Mouse (Mus musculus) lung, adult 2 months (tissue): ENCODE measurements around the gene Bysl.

Source experiments
- CTCF ChIP-seq: fragments of 200-500 bp; IDR thresholded peaks from 2 replicates; pipeline ENCODE4 v1.5.1; 2011; ENCODE audit warnings: mild to moderate bottlenecking, low read length, control low read depth; ENCODE audit not compliant: insufficient read depth
- POLR2A ChIP-seq: fragments of 200-500 bp; IDR thresholded peaks from 2 replicates; pipeline ENCODE4 v1.6.1; 2011; ENCODE audit warnings: low read depth, mild to moderate bottlenecking, control low read depth, low read length, borderline replicate concordance; ENCODE audit errors: extremely low read depth

DNA sequence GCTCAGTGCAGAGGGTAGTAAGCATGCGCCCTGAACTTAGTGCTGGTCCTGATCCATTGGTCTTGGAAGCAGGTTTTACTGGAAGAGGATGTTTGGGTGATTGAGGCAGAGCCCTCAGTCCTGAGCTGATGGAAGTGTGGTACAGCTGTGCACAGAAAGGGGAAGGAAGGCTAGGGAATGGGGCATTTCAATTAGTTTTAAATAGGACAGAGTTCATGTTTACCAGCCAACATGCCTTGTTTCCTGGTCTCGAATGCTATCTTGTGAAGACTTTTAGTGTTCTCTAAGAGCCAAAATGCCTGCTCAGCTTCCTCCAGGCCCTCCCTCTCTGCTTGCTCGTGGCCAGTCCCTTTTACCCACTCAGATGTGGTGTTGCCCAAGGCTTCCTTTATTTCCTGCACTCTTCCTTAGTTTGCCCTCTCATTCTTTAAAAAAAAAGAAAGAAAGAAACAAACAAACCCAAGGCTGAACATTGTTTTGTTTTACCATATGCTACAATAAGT, 47.5 kb upstream of the Bysl start:
- TF ChIP-seq CTCF (no peak), POLR2A (no peak)
